Mouse (Mus musculus): ENCODE results near the gene Pdlim7. TPM values are rescaled to one million over a fixed set of nuclear protein-coding genes. Genes with fewer than 3 reads are reported as not detected.
A peak's percentile ranks its signal among the peaks of the same experiment; 100 is the strongest.

Gene Pdlim7
- polyA plus RNA-seq (2017; shearing (Covaris generic)): 10 to 100 TPM; 13.2 to 15.7 (median 13.5) TPM

DNA sequence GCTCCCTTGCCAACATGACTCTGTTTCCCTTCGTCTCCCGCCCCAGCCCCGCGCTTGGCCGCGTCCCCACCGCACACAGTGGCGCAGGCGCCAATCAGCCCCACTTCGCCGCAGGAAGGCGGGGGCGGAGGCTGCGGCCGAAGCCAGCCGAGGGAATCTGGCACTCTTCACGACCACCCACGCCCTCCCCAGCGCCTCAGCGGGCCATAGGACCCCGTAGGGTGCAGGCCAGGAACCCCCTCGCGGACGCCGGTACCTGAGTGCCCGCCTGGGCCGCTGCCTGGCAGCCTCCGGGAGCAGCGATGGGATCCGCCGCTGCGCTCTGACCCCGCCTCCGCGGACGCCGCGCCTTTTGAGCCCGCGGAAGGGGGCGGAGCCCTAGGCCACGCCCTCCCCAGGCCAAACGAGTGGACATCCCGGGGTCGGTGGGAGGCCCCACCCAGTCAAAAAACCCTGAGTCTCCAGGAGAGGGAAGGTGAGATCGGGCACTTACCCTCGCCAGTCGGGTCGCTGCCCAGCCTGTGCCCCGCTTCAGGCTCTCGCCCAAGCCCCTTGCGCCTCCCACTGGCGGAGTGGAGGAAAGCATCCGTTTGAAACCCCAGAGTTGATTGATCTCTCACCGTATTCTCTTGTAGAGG, at the start of gene Pdlim7:
Pdlim7 (minus strand) TSS at position 566 of the 638 bp plus-strand sequence.
- ATAC-seq: peak; percentile 83

GRCm38 (mm10) chr13:55557499-55557898, 44.0 kb upstream of the Pdlim7 start:
- no peak for ATAC-seq

GRCm38 (mm10) chr13:55555921-55556320, 42.4 kb upstream of the Pdlim7 start:
- no peak for ATAC-seq

DNA sequence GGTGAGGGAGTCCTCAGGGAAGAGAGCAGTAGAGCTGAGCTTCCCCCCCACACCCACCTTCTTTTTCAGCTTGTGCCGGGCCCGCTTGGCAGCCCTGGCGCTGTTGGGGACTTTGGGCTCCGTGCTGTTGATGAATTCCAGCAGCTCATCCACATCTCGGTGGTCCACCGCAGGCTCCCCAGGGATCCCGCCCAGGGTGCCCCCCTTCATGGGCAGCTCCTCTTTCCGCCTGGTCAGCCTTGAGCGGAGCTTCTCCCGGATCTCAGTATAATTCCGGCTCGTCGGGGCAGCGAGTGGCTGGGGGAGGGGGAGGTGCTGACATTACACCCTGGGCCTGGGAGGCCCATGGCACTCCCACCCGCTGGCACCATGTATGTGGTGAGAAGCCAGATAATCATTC, 35.6 kb upstream of the Pdlim7 start:
- no peak for ATAC-seq

GRCm38 (mm10) chr13:55548426-55548825, 35.0 kb upstream of the Pdlim7 start:
- no peak for ATAC-seq

DNA sequence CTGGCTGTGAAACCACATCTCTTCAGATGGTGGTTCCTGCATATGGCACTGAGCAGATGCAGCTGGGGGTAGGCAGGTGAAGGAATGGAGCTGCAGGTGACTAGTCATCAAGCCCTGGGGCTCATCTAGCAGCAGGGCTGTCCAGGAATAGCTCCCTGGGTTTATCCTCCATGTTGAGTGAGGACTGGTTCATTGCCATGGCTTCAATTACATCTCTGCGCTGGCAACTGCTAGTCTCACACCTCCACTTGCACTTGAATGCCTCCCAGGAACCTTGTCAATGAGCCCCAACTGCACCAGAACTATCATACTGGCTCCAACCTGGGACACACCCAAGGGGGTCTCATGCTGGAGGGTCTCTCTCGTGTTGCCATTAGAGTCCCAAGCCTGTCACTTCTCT, 34.4 kb upstream of the Pdlim7 start:
- no peak for ATAC-seq

DNA sequence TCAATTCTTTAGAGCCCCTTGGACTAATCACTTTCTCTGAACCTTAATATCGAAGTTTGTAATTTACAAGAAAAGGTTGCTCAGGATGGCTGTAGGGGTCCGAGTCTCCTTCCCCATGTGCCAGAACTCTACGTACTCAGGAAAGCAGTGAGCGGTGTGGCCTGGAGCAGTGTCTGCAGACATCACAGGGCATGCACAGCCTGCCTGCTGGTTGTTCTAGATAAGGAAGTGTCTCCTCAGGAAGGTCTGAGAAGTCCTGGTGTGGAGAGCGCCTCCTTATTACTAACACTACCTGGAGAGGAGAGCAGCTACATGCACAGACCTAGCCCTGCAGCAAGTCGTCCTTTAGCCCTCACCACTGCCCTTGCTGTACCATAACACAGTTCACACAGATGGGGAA, 31.3 kb upstream of the Pdlim7 start:
- ATAC-seq: no peak

DNA sequence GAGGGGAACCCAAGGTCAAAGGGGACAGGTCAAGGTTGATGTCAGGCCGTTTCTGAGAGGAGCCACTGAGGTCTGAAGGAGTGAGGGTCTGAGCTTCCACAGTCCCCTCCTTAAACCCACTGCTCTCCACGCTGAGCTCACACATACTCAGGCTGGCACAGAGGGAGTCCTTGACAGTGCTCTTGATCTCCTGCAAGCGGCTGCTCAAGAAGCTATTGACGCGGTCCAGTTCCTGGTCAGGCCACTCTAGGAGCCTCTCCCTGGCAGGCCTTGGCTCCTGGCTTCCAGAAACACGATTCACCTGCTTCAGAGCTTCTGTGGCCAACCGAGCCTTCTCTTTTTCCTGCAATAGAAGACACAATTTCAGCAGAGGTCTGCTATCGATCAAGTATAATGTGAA, 30.0 kb upstream of the Pdlim7 start:
- no peak for ATAC-seq

DNA sequence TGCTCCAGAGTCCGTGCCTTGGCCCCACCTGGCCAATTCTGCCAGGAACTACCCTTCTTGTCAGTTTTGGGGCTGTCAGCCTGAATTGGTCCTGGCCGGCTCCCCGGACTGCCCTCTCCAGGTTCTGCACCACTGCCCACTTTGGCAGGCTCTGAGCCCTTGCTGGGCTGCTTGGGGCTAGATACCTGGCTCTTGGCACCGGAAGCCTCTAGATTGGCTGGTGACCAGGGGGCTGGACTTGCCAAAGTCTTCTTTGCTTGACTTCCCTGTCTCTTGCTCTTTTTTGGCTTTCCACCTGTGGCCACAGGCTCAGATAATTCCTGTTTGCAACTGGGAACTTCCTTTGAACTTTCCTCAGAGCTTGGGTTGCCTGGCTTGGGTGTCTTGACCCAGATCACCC, 29.4 kb upstream of the Pdlim7 start:
- no peak for ATAC-seq

DNA sequence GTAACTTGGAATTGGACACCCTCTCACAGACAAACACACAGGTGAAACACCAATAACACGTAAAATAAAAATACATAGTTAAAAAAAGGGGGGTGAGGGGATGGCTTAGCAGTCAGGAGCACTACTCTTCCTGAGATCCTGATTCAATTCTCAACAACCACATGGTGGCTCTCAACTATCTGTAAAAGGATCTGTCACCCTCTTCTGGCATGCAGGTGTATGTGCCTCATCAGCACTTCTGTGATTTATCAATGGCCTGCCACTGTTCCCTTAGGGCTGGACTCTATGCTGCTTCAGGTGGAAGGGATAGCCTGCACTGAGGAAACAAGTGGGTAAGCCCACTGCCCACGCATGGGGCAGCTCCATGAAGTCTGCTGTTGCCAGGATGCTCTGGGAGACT, 27.5 kb upstream of the Pdlim7 start:
- no peak for ATAC-seq

- peak; percentile 98 for ATAC-seq
These were observed 23.0 kb upstream of the Pdlim7 start, which contains the start of gene Ddx41 for GRCm38 (mm10) chr13:55536194-55537175. Gene Ddx41 (minus strand): TSS chr13:55536658.

DNA sequence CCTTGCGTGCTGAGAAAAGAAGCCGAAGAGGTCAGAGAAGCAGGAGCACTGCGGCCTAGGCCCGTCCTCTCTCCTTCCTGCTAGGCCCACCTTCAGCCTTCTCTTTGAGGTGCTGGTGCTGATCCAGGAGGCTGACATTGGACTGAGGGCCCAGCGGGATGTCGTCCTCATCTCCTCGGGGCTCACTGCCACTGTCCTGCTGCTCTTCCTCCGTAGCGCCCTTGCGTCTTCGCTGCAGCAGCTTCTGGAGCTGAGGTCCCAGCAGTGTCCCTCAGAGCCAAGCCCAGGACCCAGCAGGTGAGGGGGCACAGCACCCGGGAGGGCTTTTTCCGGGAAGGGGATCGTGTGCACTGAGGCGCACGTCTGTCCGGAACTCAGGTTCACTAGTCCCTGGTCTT, 22.3 kb upstream of the Pdlim7 start:
- ATAC-seq: no peak

GRCm38 (mm10) chr13:55535191-55535590, 21.7 kb upstream of the Pdlim7 start:
- no peak for ATAC-seq

- no peak for ATAC-seq
These were observed 15.9 kb upstream of the Pdlim7 start, which contains the start of gene Dok3 for GRCm38 (mm10) chr13:55529198-55529915. Gene Dok3 (minus strand): TSS chr13:55529296.

DNA sequence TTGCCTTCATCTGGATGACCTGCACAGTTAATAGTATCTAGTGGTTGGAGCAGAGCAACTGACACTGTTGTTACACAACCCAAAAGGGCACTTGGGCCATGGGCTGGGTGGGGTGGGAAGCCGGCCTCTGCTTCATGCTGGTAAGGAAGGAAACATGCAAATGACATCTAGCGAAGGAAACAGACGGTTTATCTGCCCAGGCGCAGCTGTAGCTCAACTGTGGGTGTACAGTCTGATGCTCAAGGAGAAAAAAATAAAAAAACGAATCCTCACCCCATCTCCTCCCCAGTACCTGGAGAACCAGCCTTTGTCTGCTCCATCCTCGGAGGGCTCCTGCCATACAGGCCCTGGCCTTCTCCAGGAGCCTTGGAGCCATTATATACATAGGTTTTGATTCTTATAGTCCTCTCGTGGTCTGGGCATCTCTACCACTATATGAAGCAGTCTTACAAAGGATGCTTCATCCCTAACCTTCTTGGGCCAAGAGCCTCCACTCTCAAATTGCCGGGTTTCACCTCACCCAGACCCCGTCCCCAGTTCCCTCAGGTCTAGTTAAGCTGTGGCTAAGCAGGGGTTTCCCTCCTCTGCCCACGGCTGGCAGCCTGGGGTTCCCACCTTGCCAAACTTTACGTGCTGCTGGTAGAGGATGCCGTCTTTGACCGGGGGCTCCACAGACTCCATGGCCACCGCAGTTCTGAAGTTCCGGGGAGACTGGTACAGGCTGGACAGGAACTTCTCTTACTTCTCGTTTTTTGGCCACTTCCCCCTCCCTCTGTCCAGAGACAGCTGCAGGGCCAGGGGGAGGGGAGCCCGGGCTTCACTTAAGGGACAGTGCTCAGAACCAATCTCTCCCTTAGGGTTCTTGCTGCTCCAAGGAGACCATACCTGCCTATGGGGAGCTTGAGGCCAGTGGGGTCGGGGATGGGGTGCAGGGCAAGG, 14.6 kb upstream of the Pdlim7 start:
- ATAC-seq: no peak

DNA sequence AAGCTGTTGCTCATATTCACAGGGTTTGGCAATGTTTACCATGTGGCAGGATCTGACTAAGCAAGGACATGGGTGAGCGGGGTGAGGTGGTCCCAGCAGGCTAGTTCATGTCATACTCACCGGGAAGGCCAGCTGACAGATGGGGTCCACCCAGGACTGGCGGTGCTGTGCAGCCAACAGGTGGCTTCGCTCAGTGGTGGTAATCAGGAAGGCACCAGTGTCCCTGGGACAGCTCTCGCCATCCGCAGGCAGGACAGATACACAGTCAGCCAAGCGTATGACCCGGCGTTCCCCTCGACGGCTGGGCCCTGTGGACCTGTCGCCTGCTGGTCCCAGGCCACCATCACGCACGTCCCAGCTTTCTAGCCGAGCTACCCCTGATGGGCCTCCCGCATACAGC, 13.7 kb upstream of the Pdlim7 start:
- ATAC-seq: no peak

GRCm38 (mm10) chr13:55525733-55526553, 12.5 kb upstream of the Pdlim7 start:
- ATAC-seq: no peak

- no peak for ATAC-seq
These were observed 10.6 kb upstream of the Pdlim7 start for GRCm38 (mm10) chr13:55523951-55524600.

- no peak for ATAC-seq
These were observed 9.8 kb upstream of the Pdlim7 start for GRCm38 (mm10) chr13:55523278-55523677.

GRCm38 (mm10) chr13:55522730-55523129, 9.3 kb upstream of the Pdlim7 start:
- ATAC-seq: no peak
